Mouse (Mus musculus) myocyte (in vitro differentiated cells): Measurements from ENCODE around the gene Itpk1. TPM values are rescaled to one million over a fixed set of nuclear protein-coding genes. Genes with fewer than 3 reads are reported as not detected.

Experiments used
- H3K27me3 ChIP-seq: one replicate; pipeline ENCODE4 v1.6.1; 2011; ENCODE audit not compliant: control insufficient read depth, insufficient read depth, insufficient read length
- H3K36me3 ChIP-seq: one replicate; pipeline ENCODE4 v1.6.1; 2011; ENCODE audit not compliant: control insufficient read depth, insufficient read depth
- H3K4me2 ChIP-seq: one replicate; pipeline ENCODE4 v1.6.1; 2011; ENCODE audit warnings: low read depth, control low read depth
- H3K4me3 ChIP-seq: one replicate; pipeline ENCODE4 v1.5.1; 2011; ENCODE audit warnings: mild to moderate bottlenecking, control low read depth, moderate library complexity
- H3K79me2 ChIP-seq: one replicate; pipeline ENCODE4 v1.6.1; 2011; ENCODE audit not compliant: control insufficient read depth, insufficient read depth
- H3ac ChIP-seq: one replicate; pipeline ENCODE4 v1.6.1; 2011; ENCODE audit not compliant: control insufficient read depth, insufficient read length
- CEBPB ChIP-seq: IDR thresholded peaks from 2 replicates; pipeline ENCODE4 v1.6.1; 2011; ENCODE audit warnings: mild to moderate bottlenecking, moderate library complexity; ENCODE audit not compliant: poor library complexity, insufficient read depth, severe bottlenecking
- E2F4 ChIP-seq: IDR thresholded peaks from one replicate; pipeline ENCODE4 v1.6.1; 2011; ENCODE audit warnings: mild to moderate bottlenecking, control low read depth, moderate library complexity; ENCODE audit not compliant: insufficient read depth
- MAX ChIP-seq: IDR thresholded peaks from one replicate; pipeline ENCODE4 v1.6.1; 2011; ENCODE audit warnings: low read depth, mild to moderate bottlenecking, control low read depth
- MYOD1 ChIP-seq, 3 experiments: IDR thresholded peaks; one replicate each; pipeline ENCODE4 v1.6.1; 2011; ENCODE audit warnings: control low read depth in 2 of 3, low read depth in 2 of 3, mild to moderate bottlenecking in 2 of 3, moderate library complexity in 1 of 3; ENCODE audit not compliant: insufficient read length in 2 of 3, control insufficient read depth in 1 of 3
- MYOG ChIP-seq, 3 experiments: IDR thresholded peaks; one replicate each; pipeline ENCODE4 v1.6.1; 2011; ENCODE audit warnings: control low read depth in 2 of 3, low read depth in 2 of 3, mild to moderate bottlenecking in 2 of 3; ENCODE audit not compliant: insufficient read length in 2 of 3, control insufficient read depth in 1 of 3, insufficient read depth in 1 of 3
- POLR2A ChIP-seq: IDR thresholded peaks from one replicate; pipeline ENCODE4 v1.6.1; 2011; ENCODE audit warnings: low read depth, mild to moderate bottlenecking, control low read depth, moderate library complexity; ENCODE audit not compliant: insufficient read length
- POLR2AphosphoS2 ChIP-seq: IDR thresholded peaks from one replicate; pipeline ENCODE4 v1.6.1; 2011; ENCODE audit warnings: low read depth, control low read depth; ENCODE audit not compliant: insufficient read length
- REST ChIP-seq: IDR thresholded peaks from one replicate; pipeline ENCODE4 v1.6.1; 2011; ENCODE audit warnings: mild to moderate bottlenecking, control low read depth, moderate library complexity; ENCODE audit not compliant: insufficient read depth, insufficient read length
- SRF ChIP-seq: IDR thresholded peaks from one replicate; pipeline ENCODE4 v1.6.1; 2011; ENCODE audit warnings: low read depth; ENCODE audit not compliant: control insufficient read depth, insufficient read length
- TCF12 ChIP-seq: IDR thresholded peaks from one replicate; pipeline ENCODE4 v1.6.1; 2011; ENCODE audit warnings: mild to moderate bottlenecking, control low read depth; ENCODE audit not compliant: poor library complexity, insufficient read depth, severe bottlenecking
- TCF3 ChIP-seq: IDR thresholded peaks from one replicate; pipeline ENCODE4 v1.6.1; 2011; ENCODE audit warnings: low read depth, control low read depth; ENCODE audit not compliant: insufficient read length
- USF1 ChIP-seq: IDR thresholded peaks from one replicate; pipeline ENCODE4 v1.6.1; 2011; ENCODE audit warnings: low read depth, mild to moderate bottlenecking, control low read depth, moderate library complexity
- polyA plus RNA-seq: library from polyadenylated mRNA; unstranded; fragments of >200 nt; fragmentation: generic; extraction: Trizol; gene quantifications from one replicate; pipeline ENCODE4 v1.2.1, GENCODE M21; 2012; ENCODE audit warnings: missing spikeins

The Itpk1 gene
- polyA plus RNA-seq, 1 experiment, result 4.9 TPM

DNA sequence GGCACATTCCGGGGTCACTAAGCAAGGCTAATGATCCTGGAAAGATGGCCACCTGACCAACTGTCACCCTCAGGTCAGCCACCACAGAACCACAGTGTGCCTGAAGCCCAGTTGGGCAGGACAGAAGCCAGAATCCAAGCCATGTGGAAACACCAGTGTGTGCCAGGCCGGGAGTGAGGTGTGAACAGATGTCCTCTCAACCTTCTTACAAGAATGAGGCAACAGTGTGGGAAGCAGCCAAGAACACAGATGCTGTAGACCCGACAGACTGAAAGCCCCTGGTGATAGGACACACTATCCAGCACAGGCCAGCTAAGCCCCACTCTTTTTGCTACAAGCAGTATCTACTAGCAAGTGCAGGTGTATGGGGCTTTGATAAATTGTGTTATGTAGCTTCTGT, 119.3 kb downstream of the Itpk1 start:
- no peaks in the 10 kb centered on the region for H3K27me3 ChIP-seq
- TF ChIP-seq SRF, result no peak
- peak; percentile 9 to 82 (median 30) for TF ChIP-seq MYOG (IDR thresholded peaks at IDR 0.05; ENCODE audit: control insufficient read depth in 1 of 3, insufficient read depth in 1 of 3, insufficient read length in 2 of 3, low read depth in 2 of 3)
- peak; percentile 24 for TF ChIP-seq TCF3
- no peak for TF ChIP-seq POLR2A
- TF ChIP-seq MYOD1 (IDR thresholded peaks at IDR 0.05; ENCODE audit: control insufficient read depth in 1 of 3, insufficient read length in 2 of 3, low read depth in 2 of 3), result peak in 1 of 3 experiments; percentile 67
- no peak for TF ChIP-seq E2F4
- no peak for TF ChIP-seq REST
- TF ChIP-seq MAX, result no peak
- no peak for TF ChIP-seq POLR2AphosphoS2

DNA sequence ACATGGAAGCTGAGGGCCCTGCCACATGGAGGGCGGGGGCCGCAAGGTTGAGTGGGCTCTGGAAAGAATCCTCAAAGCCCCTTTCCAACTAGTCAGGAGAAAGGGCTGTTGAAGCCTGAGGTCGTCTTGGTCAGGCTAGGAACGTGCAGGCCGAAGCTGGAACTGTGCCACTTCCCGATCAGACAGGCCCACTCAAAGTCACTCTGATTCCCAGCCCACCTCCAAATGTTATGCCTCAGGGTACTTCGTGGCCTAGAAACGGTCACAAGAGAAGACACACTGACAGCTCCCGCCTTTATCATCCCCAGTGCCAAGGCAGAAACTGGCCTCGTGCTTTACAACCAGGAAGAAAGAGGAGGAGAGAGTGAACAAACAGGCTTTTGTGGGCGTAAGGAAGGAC, 122.3 kb downstream of the Itpk1 start:
- H3ac ChIP-seq, result no peak overlapping the region
- H3K79me2 ChIP-seq, result no peaks in the 10 kb centered on the region
- H3K36me3 ChIP-seq, result no peaks in the 10 kb centered on the region
- no peak overlapping the region for H3K4me2 ChIP-seq
- TF ChIP-seq POLR2AphosphoS2 (no peak), POLR2A (no peak), MYOD1 (IDR thresholded peaks at IDR 0.05; ENCODE audit: control insufficient read depth in 1 of 3, insufficient read length in 2 of 3, low read depth in 2 of 3) (no peak), E2F4 (no peak), USF1 (no peak), TCF3 (no peak), MYOG (IDR thresholded peaks at IDR 0.05; ENCODE audit: control insufficient read depth in 1 of 3, insufficient read depth in 1 of 3, insufficient read length in 2 of 3, low read depth in 2 of 3) (no peak)
- H3K27me3 ChIP-seq, result no peaks in the 10 kb centered on the region
- H3K4me3 ChIP-seq, result no peak overlapping the region

More for the DNA sequence above, 119.3 kb downstream of the Itpk1 start:
- Histone ChIP-seq H3K4me3 (no peak overlapping the region), H3K36me3 (no peaks in the 10 kb centered on the region), H3ac (no peak overlapping the region), H3K79me2 (no peaks in the 10 kb centered on the region), H3K4me2 (no peak overlapping the region)

DNA sequence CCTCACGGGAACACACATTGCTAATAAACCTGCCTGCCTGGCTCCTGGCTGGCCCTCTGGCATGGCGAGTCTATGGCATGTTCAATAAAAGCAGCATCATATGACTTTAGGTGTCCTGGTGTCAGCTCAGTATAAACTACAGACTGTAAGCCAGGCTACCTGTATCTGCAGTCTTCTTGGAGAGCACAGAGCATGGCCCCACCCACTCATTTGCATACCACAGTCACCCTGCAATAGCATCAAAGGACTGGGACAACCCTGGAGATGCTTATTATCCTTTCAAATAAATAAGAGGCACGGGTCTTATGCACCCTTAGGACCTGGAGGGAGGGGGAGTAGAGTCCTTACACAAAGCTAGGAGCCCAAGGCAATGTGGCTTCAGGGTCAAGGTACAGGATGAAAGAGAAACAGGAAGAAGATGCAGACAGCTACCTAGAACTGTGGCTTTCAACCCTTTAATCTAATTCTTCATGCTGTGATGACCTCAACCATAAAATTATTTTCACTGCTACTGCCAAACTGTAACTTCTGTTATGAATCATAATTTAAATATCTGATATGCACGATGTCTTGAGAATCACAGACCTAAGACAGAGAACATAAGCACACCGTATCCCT, 123.0 kb downstream of the Itpk1 start:
- TF ChIP-seq CEBPB (no peak), SRF (no peak)
- H3K79me2 ChIP-seq, result no peaks in the 10 kb centered on the region
- H3ac ChIP-seq, result no peak overlapping the region
- no peak overlapping the region for H3K4me3 ChIP-seq
- H3K36me3 ChIP-seq, result no peaks in the 10 kb centered on the region
- H3K27me3 ChIP-seq, result no peaks in the 10 kb centered on the region
- no peak overlapping the region for H3K4me2 ChIP-seq

DNA sequence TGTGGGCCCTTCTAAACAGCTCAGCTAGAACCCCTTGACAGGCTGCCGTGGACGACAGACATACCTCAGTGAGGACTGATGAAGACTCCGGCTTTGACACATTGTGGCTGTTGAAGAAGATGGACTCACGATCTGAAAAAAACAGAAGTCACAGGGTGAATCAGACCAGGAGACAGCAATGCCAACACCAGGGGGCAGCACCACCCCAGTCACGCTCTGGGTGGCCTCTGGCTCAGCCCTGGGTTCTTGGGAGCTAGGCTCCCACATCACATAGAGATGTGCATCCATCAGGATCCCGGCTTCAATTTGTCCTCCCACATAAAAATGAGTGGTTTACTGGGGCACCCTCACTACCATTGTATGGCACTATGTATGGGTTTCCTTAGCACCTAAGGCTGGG, 125.7 kb downstream of the Itpk1 start:
- Histone ChIP-seq H3K36me3 (no peaks in the 10 kb centered on the region), H3K27me3 (no peaks in the 10 kb centered on the region), H3ac (no peak overlapping the region), H3K4me2 (no peak overlapping the region), H3K79me2 (no peaks in the 10 kb centered on the region), H3K4me3 (no peak overlapping the region)
- TF ChIP-seq POLR2A (no peak), MYOG (IDR thresholded peaks at IDR 0.05; ENCODE audit: control insufficient read depth in 1 of 3, insufficient read depth in 1 of 3, insufficient read length in 2 of 3, low read depth in 2 of 3) (no peak), USF1 (no peak), TCF12 (no peak), POLR2AphosphoS2 (no peak), MYOD1 (IDR thresholded peaks at IDR 0.05; ENCODE audit: control insufficient read depth in 1 of 3, insufficient read length in 2 of 3, low read depth in 2 of 3) (no peak), E2F4 (no peak), CEBPB (no peak), MAX (no peak), REST (no peak), TCF3 (no peak), SRF (no peak)

DNA sequence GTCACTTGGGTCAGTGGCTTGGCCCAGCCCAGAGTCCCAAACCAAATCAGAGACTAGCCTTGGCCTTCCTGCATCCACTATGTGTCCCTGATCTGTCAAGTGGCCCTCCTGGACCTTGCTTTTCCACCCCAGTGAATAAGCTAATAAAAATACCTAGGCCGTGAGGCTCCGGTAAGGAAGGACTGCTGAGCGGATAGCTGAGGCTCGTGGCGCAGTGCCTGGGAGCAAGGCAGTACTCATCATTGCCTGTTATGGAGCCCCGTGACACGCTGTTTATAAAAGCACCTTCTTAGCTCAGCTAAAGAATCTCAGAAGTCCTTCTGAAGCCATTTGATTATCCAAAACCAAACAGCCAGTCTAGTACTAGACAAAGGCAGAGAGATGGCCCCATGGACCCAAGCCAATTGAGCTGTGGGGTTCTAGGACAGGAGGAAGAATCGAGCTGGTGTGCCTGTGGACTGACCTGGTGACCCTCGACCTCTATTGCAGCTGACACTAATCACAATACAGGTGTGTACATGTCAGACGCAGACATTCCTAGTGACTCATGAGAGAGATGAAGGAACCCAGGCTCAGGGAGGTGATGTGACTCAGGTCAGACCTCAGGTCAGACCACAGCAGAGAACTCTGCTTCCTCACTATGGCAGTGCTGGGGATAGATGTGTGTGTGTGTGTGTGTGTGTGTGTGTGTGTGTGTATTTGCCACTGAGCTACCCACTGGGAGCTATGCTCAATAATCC, 127.9 kb downstream of the Itpk1 start:
- H3K4me3 ChIP-seq, result no peak overlapping the region
- no peak for TF ChIP-seq POLR2A
- no peak for TF ChIP-seq REST
- no peak for TF ChIP-seq TCF12
- TF ChIP-seq TCF3, result no peak
- TF ChIP-seq MAX, result no peak
- no peak for TF ChIP-seq E2F4
- no peak for TF ChIP-seq MYOG (IDR thresholded peaks at IDR 0.05; ENCODE audit: control insufficient read depth in 1 of 3, insufficient read depth in 1 of 3, insufficient read length in 2 of 3, low read depth in 2 of 3)
- TF ChIP-seq USF1, result no peak
- no peak for TF ChIP-seq POLR2AphosphoS2
- TF ChIP-seq SRF, result no peak
- no peak overlapping the region for H3ac ChIP-seq
- H3K79me2 ChIP-seq, result no peaks in the 10 kb centered on the region
- no peaks in the 10 kb centered on the region for H3K27me3 ChIP-seq
- H3K36me3 ChIP-seq, result no peaks in the 10 kb centered on the region
- no peak overlapping the region for H3K4me2 ChIP-seq
